Mouse (Mus musculus): ENCODE measurements around the gene Ap5s1. TPM values are rescaled to one million over a fixed set of nuclear protein-coding genes. Genes with fewer than 3 reads are reported as not detected.

The Ap5s1 gene
- polyA plus RNA-seq, 1 experiment from 2014 or later = 36.1 TPM

DNA sequence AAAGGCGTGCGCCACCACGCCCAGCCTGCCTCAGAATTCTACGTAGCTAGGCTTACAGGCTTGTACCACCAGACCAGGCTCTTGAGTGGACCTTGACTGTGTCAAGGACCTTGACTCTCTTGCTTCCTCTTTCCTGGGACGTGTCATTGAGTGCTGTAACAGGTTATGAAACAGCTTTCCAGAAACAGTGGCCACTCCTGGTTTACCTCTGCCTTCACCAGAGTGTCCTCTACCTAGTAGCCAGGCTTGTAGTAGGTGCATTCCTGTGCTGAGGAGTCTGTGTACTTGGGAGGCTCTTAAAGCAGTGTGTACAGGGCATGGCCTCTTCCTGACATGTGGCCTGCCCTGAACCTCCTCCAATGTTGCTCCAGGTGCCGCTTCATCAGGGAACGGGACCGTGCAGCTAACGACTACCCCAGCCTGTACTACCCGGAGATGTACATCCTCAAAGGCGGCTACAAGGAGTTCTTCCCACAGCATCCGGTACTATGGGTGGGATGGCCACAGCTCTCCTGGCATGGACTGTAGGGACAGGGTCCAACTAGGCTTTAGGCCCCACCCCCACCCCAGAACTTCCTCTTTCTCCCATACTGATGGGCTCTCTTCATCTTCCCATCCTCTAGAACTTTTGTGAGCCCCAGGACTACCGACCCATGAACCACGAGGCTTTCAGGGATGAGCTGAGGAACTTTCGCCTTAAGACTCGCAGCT lies 10.1 kb upstream of the Ap5s1 start:
- ATAC-seq = no peak
- peaks cover 10% of the 10 kb centered on the region; the same call in 1 of the 2 replicates for H3K36me3 ChIP-seq (ENCODE audit: control insufficient read depth, insufficient read depth, low read length)
- H3K27ac ChIP-seq (ENCODE audit: low read depth, low read length) = no peak overlapping the region
- no peaks in the 10 kb centered on the region for H3K4me1 ChIP-seq (ENCODE audit: control insufficient read depth, insufficient read depth, low read depth, low read length)
- 94% methylated on average over 16 of the region's 16 CpGs for WGBS
- no peak overlapping the region for H3K9ac ChIP-seq (ENCODE audit: low read depth, low read length)
- H3K27me3 ChIP-seq (replicated peaks; ENCODE audit: control insufficient read depth, insufficient read depth, low read length) = no peaks in the 10 kb centered on the region
- H3K4me3 ChIP-seq (ENCODE audit: low read length) = no peak overlapping the region
- no peak overlapping the region for H3K4me2 ChIP-seq (ENCODE audit: low read length)
- no peaks in the 10 kb centered on the region for H3K9me3 ChIP-seq (ENCODE audit: control insufficient read depth, low read length)

DNA sequence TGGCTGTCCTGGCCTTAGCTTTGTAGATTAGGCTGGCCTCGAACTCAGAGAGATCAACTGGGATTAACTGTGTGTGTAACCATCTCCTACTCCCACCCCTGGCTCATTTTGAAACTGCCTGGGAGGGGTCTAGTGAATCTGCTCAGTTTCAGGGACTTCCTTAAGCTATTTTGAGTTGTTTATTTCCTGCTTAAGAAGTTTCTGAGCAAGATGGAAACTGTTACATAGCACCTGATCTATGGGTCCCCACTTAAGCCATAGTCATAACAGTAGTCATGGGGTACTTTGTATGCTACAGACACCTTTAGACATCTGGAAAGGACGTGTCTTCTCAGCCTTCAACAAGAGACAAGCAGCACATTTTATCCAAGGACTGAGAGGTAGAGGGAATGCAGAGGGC lies 6.2 kb upstream of the Ap5s1 start:
- Histone ChIP-seq H3K4me3 (ENCODE audit: low read length) (no peak overlapping the region), H3K36me3 (ENCODE audit: control insufficient read depth, insufficient read depth, low read length) (0 out of 2 replicates have a peak, but pooled peaks cover 2% of the 10 kb centered on the region), H3K9ac (ENCODE audit: low read depth, low read length) (no peak overlapping the region), H3K27me3 (replicated peaks; ENCODE audit: control insufficient read depth, insufficient read depth, low read length) (no peaks in the 10 kb centered on the region), H3K9me3 (ENCODE audit: control insufficient read depth, low read length) (no peaks in the 10 kb centered on the region), H3K4me1 (ENCODE audit: control insufficient read depth, insufficient read depth, low read depth, low read length) (peaks cover 3% of the 10 kb centered on the region; the same call in 1 of the 2 replicates), H3K4me2 (ENCODE audit: low read length) (no peak overlapping the region), H3K27ac (ENCODE audit: low read depth, low read length) (no peak overlapping the region)
- no peak for ATAC-seq
- 85% methylated on average over 2 of the region's 2 CpGs for WGBS

DNA sequence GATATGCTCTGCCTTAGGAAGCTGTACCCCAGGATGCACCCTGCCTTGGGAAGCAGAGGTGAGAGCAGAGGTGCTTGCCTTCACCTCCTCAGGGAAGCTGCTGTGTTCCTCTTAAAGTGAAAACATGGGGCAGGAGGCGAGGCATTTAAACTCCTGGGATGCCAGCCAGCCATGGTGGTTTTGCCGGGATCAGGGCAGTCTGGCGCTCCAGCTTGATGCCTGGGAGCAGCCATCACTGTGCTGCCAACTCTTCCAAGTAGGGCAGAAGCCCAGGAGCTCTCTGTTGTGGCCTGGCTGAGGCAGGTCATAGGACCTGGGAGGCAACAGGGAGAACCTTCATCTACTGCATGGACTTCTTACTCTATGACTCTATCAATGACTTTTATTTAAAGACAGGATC lies 5.6 kb upstream of the Ap5s1 start:
- H3K4me2 ChIP-seq (ENCODE audit: low read length) = no peak overlapping the region
- H3K9me3 ChIP-seq (ENCODE audit: control insufficient read depth, low read length) = no peaks in the 10 kb centered on the region
- WGBS = 90% methylated on average over 3 of the region's 3 CpGs
- no peak for ATAC-seq
- no peaks in the 10 kb centered on the region for H3K27me3 ChIP-seq (replicated peaks; ENCODE audit: control insufficient read depth, insufficient read depth, low read length)
- H3K9ac ChIP-seq (ENCODE audit: low read depth, low read length) = no peak overlapping the region
- no peak overlapping the region for H3K4me3 ChIP-seq (ENCODE audit: low read length)
- peaks cover 3% of the 10 kb centered on the region; the same call in 1 of the 2 replicates for H3K4me1 ChIP-seq (ENCODE audit: control insufficient read depth, insufficient read depth, low read depth, low read length)
- H3K27ac ChIP-seq (ENCODE audit: low read depth, low read length) = no peak overlapping the region
- 0 out of 2 replicates have a peak, but pooled peaks cover 2% of the 10 kb centered on the region for H3K36me3 ChIP-seq (ENCODE audit: control insufficient read depth, insufficient read depth, low read length)

DNA sequence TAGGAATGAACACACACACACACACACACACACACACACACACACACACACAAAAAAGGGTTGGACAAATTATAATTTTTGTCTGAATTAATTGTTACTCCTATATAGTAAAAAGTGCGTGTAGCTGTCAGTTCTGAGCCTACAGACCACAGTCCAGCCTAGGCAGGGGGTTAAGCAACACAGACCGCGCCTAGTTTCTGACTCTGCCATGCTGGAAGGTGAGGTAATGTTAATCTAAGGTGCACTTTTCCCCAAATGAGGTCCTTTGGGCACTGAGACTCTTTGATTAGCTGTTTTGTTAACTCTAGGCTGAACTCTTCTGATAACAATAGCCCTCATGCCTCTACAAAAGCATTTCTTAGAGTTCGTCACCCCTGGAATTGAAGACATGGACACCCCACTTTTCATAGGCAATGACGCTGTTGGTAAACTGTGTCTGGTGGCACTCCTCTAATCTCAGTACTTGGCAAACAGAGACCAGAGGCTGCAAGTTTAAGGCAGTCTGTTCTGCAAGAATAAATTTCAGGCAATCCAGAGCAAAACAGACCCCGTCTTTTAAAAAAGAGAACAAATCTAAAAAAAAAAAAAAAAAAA lies 3.0 kb upstream of the Ap5s1 start:
- H3K27ac ChIP-seq (ENCODE audit: low read depth, low read length) = no peak overlapping the region
- no peak overlapping the region for H3K9ac ChIP-seq (ENCODE audit: low read depth, low read length)
- H3K4me2 ChIP-seq (ENCODE audit: low read length) = no peak overlapping the region
- H3K4me3 ChIP-seq (ENCODE audit: low read length) = no peak overlapping the region
- WGBS = 89% methylated on average over 6 of the region's 6 CpGs
- no peaks in the 10 kb centered on the region for H3K27me3 ChIP-seq (replicated peaks; ENCODE audit: control insufficient read depth, insufficient read depth, low read length)
- ATAC-seq = no peak
- no peaks in the 10 kb centered on the region for H3K9me3 ChIP-seq (ENCODE audit: control insufficient read depth, low read length)
- H3K36me3 ChIP-seq (ENCODE audit: control insufficient read depth, insufficient read depth, low read length) = 0 out of 2 replicates have a peak, but pooled peaks cover 2% of the 10 kb centered on the region
- H3K4me1 ChIP-seq (ENCODE audit: control insufficient read depth, insufficient read depth, low read depth, low read length) = peaks cover 3% of the 10 kb centered on the region; the same call in 1 of the 2 replicates

DNA sequence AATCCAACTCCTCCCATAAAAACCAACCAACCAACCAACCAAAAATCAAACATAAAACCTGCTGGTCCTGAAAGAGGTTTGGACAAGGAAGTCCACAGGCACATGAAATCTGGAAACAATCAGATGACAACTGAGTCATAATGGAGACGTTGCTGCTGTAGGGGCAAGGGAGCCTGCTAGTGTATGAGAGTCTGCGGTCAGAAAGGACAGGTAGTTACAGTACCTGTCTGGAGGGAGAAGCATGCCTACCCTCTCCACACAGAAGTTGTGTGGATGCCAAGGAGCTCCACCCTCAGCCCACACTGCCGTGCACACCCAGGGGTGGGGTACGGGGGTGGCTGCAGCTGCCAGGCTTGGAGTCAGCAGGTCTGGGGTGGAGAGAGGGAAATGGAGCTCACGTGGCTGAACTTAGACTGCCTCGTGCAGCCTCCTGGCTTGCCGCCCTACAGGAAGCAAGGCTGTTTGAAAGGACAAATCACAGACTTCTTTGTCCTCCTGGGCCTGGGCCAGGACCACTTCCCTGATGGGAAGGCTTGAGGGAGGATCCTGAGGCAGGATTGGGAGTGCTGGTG lies 2.4 kb upstream of the Ap5s1 start:
- peak; percentile 37 for ATAC-seq
- no peak overlapping the region for H3K4me3 ChIP-seq (ENCODE audit: low read length)
- H3K9ac ChIP-seq (ENCODE audit: low read depth, low read length) = no peak overlapping the region
- 0 out of 2 replicates have a peak, but pooled peaks cover under 1% of the 10 kb centered on the region for H3K36me3 ChIP-seq (ENCODE audit: control insufficient read depth, insufficient read depth, low read length)
- no peak overlapping the region for H3K4me2 ChIP-seq (ENCODE audit: low read length)
- H3K4me1 ChIP-seq (ENCODE audit: control insufficient read depth, insufficient read depth, low read depth, low read length) = peaks cover 5% of the 10 kb centered on the region
- H3K9me3 ChIP-seq (ENCODE audit: control insufficient read depth, low read length) = no peaks in the 10 kb centered on the region
- WGBS = 52% methylated on average over 7 of the region's 7 CpGs
- H3K27me3 ChIP-seq (replicated peaks; ENCODE audit: control insufficient read depth, insufficient read depth, low read length) = no peaks in the 10 kb centered on the region
- no peak overlapping the region for H3K27ac ChIP-seq (ENCODE audit: low read depth, low read length)

DNA sequence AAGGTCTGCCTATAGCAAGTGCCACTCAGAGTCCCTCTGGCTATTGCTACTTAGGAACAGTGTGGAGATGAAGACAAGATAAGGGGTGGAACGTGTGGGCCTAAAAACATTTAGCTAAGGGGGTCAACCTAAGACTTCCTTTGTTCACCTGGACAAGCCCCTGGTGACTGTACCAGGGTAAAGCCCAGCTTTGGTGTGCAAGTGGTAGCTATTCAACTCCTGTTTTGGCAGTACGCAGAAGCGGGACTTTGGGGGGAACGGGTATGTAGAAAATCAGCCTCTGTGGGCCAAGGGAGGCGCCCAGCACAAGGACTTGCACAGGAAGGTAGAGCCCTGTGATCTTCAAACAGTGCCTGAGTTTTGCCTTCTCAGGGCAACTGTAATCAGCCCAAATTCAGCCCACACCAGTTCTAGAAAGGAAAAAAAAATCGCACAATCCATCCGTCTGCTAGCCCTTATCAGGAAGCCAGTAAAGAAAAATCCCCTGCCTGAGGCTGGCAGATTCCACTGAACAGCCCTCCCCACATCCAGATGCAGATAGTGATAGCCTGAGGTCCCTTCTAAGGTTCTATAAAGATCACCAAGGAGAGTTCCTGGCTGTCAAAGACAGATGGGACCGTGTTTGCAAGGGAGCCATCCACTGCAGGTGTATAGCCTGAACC lies 1.2 kb upstream of the Ap5s1 start:
- Histone ChIP-seq H3K27me3 (replicated peaks; ENCODE audit: control insufficient read depth, insufficient read depth, low read length) (no peaks in the 10 kb centered on the region), H3K4me1 (ENCODE audit: control insufficient read depth, insufficient read depth, low read depth, low read length) (peaks cover 8% of the 10 kb centered on the region), H3K4me3 (ENCODE audit: low read length) (no peak overlapping the region), H3K9me3 (ENCODE audit: control insufficient read depth, low read length) (no peaks in the 10 kb centered on the region), H3K36me3 (ENCODE audit: control insufficient read depth, insufficient read depth, low read length) (no peaks in the 10 kb centered on the region), H3K9ac (ENCODE audit: low read depth, low read length) (no peak overlapping the region), H3K4me2 (ENCODE audit: low read length) (no peak overlapping the region), H3K27ac (ENCODE audit: low read depth, low read length) (no peak overlapping the region)
- 90% methylated on average over 8 of the region's 8 CpGs for WGBS
- no peak for ATAC-seq

DNA sequence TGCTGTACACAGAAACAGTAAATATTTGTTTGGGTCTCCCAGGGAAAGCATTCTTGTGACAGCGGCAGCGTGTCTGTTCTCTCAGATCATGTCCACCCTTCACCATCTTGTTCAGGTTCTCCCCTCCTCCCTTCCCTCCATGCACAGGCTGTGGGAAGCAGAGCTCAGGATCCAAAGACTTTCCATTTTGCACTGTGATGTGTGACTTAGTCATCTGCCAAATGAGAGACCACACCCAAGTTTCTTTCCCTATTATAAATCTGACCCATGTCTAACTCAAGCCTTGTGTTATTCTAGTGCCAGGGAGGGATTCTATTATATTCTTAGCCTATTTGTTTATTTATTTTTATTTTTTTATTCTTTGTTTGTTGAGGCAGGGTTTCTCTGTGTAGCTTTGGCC lies 1.5 kb downstream of the Ap5s1 start:
- Histone ChIP-seq H3K36me3 (ENCODE audit: control insufficient read depth, insufficient read depth, low read length) (peaks cover 3% of the 10 kb centered on the region; the same call in 1 of the 2 replicates), H3K4me3 (ENCODE audit: low read length) (no peak overlapping the region), H3K9ac (ENCODE audit: low read depth, low read length) (no peak overlapping the region), H3K27ac (ENCODE audit: low read depth, low read length) (no peak overlapping the region), H3K27me3 (replicated peaks; ENCODE audit: control insufficient read depth, insufficient read depth, low read length) (no peaks in the 10 kb centered on the region), H3K4me1 (ENCODE audit: control insufficient read depth, insufficient read depth, low read depth, low read length) (peaks cover 13% of the 10 kb centered on the region), H3K4me2 (ENCODE audit: low read length) (no peak overlapping the region), H3K9me3 (ENCODE audit: control insufficient read depth, low read length) (no peaks in the 10 kb centered on the region)
- 92% methylated on average over 2 of the region's 2 CpGs for WGBS
- ATAC-seq = no peak

DNA sequence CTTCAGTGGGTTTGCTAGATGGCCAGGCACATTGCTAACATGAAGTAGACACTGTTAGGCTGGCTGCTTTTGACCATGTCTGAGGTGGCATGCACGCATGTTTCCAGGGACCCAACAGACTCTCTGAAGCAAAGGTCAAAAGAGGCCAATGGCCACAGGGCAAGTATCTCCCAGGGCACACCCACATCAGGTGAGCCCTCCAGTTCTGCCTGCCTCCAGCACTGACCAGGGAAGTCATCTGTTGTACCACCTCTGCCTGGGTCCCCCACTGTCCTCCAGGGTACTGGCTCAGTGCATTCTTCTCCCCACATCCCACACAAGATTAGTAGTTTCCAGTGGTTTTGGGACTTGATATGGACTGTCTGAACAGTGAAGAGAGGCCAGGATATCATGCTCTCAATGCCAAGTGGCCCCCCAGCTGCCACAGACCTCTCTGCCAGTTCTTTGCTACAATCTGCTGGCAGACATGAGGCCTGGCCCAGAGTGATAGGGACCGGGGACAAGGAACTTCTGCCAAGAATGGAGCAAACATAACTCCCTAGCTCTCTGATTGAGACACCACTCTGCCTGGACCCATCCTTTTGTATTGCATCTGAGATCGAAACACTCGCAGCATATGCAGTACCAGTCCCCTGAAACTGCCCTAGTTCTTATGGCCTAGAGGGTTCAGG lies 2.4 kb downstream of the Ap5s1 start:
- H3K9ac ChIP-seq (ENCODE audit: low read depth, low read length) = peak overlapping the region; percentile 80
- peak overlapping the region; percentile 62; the same call in 1 of the 2 replicates for H3K4me3 ChIP-seq (ENCODE audit: low read length)
- peak; percentile 6; the same call in 1 of the 2 replicates for ATAC-seq
- H3K4me1 ChIP-seq (ENCODE audit: control insufficient read depth, insufficient read depth, low read depth, low read length) = peaks cover 13% of the 10 kb centered on the region
- H3K27me3 ChIP-seq (replicated peaks; ENCODE audit: control insufficient read depth, insufficient read depth, low read length) = no peaks in the 10 kb centered on the region
- H3K36me3 ChIP-seq (ENCODE audit: control insufficient read depth, insufficient read depth, low read length) = peaks cover 6% of the 10 kb centered on the region; the same call in 1 of the 2 replicates
- 77% methylated on average over 4 of the region's 4 CpGs for WGBS
- H3K9me3 ChIP-seq (ENCODE audit: control insufficient read depth, low read length) = no peaks in the 10 kb centered on the region
- peak overlapping the region; percentile 75 for H3K4me2 ChIP-seq (ENCODE audit: low read length)
- H3K27ac ChIP-seq (ENCODE audit: low read depth, low read length) = peak overlapping the region; percentile 92

Data from hindbrain, embryonic 16.5 days (tissue).